Mouse (Mus musculus): ENCODE results near the gene Ddr2. TPM values are rescaled to one million over a fixed set of nuclear protein-coding genes. Genes with fewer than 3 reads are reported as not detected.

Ddr2 gene
- polyA plus RNA-seq, 1 experiment: 6.0 TPM

DNA sequence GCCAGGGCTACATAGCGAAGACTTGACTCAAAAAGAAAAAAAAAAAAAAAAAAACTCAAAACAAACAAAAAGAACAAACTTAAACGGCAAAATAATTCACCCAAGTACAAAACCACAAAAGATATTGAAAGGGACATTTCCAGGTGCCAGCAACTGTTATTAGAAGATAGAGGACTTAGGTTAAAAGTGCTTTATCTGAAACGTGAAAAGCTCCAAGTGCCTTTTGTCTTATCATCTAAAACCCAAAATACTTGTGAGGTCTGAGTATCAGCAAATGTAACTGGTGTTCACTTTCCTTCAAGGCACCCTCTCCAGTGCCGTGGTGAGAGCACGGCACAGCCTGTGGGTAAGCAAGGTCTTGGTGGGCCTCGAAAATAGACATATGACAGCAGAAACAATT lies 38.0 kb upstream of the Ddr2 start:
- Histone ChIP-seq H3K4me1 (ENCODE audit: control insufficient read depth, insufficient read depth, low read length) (peaks cover 3% of the 10 kb centered on the region; the same call in 1 of the 2 replicates), H3K4me3 (replicated peaks; ENCODE audit: control insufficient read depth, low read depth, low read length) (no peak overlapping the region), H3K27ac (ENCODE audit: control insufficient read depth, insufficient read depth, low read depth, low read length, poor library complexity) (peak overlapping the region; percentile 49; the same call in 1 of the 2 replicates)
- 56% methylated on average over 6 of the region's 6 CpGs for WGBS
- TF ChIP-seq CTCF (IDR thresholded peaks at IDR 0.05; ENCODE audit: control insufficient read depth, insufficient read depth, low read length): no peak
- TF ChIP-seq POLR2A (IDR thresholded peaks at IDR 0.05; ENCODE audit: borderline replicate concordance, control insufficient read depth, low read depth, low read length): no peak

DNA sequence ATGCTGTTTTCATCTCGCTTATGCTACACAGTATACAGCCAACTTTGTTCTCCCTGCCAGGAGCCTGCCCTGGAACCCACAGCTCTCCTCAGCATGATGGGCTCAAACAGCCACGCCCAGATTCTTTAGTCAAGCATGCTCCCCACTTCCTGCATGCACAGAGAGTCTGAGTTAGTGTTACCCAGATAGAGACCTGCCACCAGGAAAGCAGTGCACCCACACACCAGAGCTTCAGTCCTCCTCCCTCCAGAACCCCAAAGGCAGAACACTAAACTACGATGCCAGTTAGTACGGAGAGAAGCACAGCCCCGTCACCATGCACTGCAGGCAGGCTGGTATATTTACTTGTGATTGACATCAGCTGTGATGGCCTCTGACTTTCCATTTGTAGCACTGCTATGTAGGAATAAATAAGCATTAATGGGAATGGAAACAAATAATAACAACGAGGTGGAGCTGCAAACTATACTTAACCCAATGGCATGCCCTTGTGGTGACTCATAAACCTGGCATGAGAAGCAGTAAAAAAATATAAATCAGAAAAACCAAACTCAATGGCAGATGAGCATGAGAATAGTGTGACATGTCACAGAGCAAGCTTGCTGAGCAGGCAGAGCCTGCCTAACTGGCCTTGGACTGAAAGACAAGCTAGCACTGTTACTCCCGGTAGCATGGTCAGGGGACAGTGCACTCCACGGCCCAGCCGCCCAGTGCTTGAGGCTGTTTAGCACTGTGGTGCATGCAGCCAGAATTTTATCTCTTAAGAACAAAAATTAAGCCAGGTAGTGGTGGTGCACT lies 37.3 kb upstream of the Ddr2 start:
- peaks cover 3% of the 10 kb centered on the region; the same call in 1 of the 2 replicates for H3K4me1 ChIP-seq (ENCODE audit: control insufficient read depth, insufficient read depth, low read length)
- H3K4me3 ChIP-seq (replicated peaks; ENCODE audit: control insufficient read depth, low read depth, low read length): no peak overlapping the region
- H3K27ac ChIP-seq (ENCODE audit: control insufficient read depth, insufficient read depth, low read depth, low read length, poor library complexity): peak overlapping the region; percentile 49
- WGBS: 63% methylated on average over 9 of the region's 9 CpGs
- no peak for TF ChIP-seq CTCF (IDR thresholded peaks at IDR 0.05; ENCODE audit: control insufficient read depth, insufficient read depth, low read length)

DNA sequence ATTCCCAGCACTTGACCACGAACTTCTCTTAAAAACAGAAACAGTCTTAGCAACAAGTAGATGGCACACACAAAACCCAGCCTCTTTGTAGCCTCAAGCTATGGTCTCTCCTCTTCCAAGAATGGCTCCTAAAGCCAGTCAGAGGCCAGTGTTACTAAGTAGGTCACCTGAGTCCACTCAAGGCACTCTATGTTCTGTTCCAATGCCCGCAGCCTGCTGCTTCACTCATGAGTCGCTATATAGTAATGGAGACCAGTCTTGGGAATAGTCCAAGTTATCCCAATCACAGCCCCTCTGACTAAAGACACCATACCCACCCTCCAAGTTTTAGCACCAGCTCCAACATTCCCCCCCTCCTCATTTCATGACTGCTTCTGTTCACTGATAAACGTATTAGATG lies 35.0 kb upstream of the Ddr2 start:
- WGBS: 82% methylated on average over 4 of the region's 4 CpGs
- no peak overlapping the region for H3K27ac ChIP-seq (ENCODE audit: control insufficient read depth, insufficient read depth, low read depth, low read length, poor library complexity)
- H3K4me3 ChIP-seq (replicated peaks; ENCODE audit: control insufficient read depth, low read depth, low read length): no peak overlapping the region
- TF ChIP-seq POLR2A (IDR thresholded peaks at IDR 0.05; ENCODE audit: borderline replicate concordance, control insufficient read depth, low read depth, low read length) (no peak), CTCF (IDR thresholded peaks at IDR 0.05; ENCODE audit: control insufficient read depth, insufficient read depth, low read length) (no peak)
- peaks cover 3% of the 10 kb centered on the region; the same call in 1 of the 2 replicates for H3K4me1 ChIP-seq (ENCODE audit: control insufficient read depth, insufficient read depth, low read length)

DNA sequence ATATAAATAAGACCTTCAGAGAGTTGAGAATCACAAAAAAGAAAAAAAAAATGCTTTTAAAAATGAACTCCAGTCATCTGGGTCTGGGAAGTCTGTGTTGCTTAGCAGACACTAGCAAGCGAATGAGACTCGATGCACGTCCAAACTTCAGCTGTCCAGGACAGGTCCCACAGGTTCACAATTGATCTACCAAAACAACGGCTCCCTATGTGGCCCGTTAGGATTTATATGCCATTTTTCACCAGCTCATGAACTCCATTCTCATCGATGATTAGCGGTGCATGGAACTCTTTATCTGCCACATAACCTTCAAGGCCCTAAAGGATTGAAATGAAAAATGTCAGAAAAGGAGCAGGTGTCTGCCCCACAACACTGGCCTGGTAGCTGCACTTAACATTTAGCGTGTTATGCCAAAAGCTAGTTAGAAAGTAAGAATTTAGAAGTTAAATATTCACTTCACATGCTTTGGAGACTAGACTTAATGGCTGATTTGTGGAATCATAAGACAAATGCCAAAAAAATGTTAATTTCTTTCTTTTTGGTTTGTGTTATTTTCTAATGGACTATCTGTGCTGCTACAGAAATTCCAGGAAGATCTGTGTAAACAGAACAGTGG lies 31.8 kb upstream of the Ddr2 start:
- TF ChIP-seq POLR2A (IDR thresholded peaks at IDR 0.05; ENCODE audit: borderline replicate concordance, control insufficient read depth, low read depth, low read length): no peak
- H3K27ac ChIP-seq (ENCODE audit: control insufficient read depth, insufficient read depth, low read depth, low read length, poor library complexity): no peak overlapping the region
- WGBS: 92% methylated on average over 8 of the region's 8 CpGs
- H3K4me1 ChIP-seq (ENCODE audit: control insufficient read depth, insufficient read depth, low read length): no peaks in the 10 kb centered on the region
- no peak overlapping the region for H3K4me3 ChIP-seq (replicated peaks; ENCODE audit: control insufficient read depth, low read depth, low read length)

DNA sequence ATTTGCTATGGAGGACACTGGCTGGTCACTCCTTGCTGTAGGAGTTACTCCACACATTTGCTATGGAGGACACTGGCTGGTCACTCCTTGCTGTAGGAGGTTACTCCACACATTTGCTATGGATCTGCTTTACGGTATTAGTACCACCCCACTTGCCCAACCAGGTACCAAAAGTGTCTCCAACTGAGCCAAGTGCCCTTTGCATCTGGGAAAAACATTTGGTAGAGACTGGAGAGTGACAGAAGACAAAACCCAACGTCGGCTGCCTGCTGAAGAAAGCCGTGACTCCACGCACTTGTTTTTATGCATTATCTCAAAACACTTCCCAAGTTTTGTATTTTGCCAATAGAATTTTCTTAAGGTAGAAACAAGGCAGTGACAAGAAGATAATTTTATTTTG lies 31.1 kb upstream of the Ddr2 start:
- TF ChIP-seq CTCF (IDR thresholded peaks at IDR 0.05; ENCODE audit: control insufficient read depth, insufficient read depth, low read length): no peak
- no peak for TF ChIP-seq POLR2A (IDR thresholded peaks at IDR 0.05; ENCODE audit: borderline replicate concordance, control insufficient read depth, low read depth, low read length)
- Histone ChIP-seq H3K4me3 (replicated peaks; ENCODE audit: control insufficient read depth, low read depth, low read length) (no peak overlapping the region), H3K27ac (ENCODE audit: control insufficient read depth, insufficient read depth, low read depth, low read length, poor library complexity) (no peak overlapping the region), H3K4me1 (ENCODE audit: control insufficient read depth, insufficient read depth, low read length) (no peaks in the 10 kb centered on the region)
- WGBS: 90% methylated on average over 5 of the region's 5 CpGs

DNA sequence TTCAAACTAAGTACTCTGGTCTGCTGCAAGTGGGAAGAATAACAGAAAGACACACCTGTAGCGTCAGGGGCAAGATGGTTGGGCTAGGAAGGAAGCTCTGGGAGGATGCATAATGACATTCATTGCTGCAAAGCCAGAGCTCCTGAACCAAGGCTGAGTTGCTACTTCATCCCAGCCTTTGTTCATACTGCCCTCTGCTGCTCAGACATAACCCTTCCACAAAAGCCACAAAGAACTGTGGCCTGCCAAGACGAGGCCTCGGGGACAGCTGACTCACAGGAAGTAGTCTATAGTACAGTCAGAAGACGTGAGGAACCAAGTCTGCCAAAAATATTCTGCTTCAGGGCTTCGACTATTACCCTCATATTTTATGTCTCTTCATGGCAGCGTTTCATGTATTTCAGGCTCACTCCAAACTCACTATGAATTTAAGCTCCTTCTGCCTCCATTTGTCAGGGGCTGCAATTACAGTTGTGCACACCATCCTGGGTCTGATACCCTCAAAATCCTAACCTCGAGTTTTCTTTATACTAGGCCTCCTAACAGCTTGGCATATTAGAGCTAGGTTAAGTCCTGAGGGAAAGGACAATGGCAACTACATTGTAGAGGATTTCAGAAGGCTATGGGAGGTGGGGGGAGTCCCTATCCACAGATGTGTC lies 25.9 kb upstream of the Ddr2 start:
- no peaks in the 10 kb centered on the region for H3K4me1 ChIP-seq (ENCODE audit: control insufficient read depth, insufficient read depth, low read length)
- no peak overlapping the region for H3K27ac ChIP-seq (ENCODE audit: control insufficient read depth, insufficient read depth, low read depth, low read length, poor library complexity)
- TF ChIP-seq CTCF (IDR thresholded peaks at IDR 0.05; ENCODE audit: control insufficient read depth, insufficient read depth, low read length) (peak; percentile 63), POLR2A (IDR thresholded peaks at IDR 0.05; ENCODE audit: borderline replicate concordance, control insufficient read depth, low read depth, low read length) (no peak)
- WGBS: 2% methylated on average over 7 of the region's 7 CpGs
- no peak overlapping the region for H3K4me3 ChIP-seq (replicated peaks; ENCODE audit: control insufficient read depth, low read depth, low read length)

DNA sequence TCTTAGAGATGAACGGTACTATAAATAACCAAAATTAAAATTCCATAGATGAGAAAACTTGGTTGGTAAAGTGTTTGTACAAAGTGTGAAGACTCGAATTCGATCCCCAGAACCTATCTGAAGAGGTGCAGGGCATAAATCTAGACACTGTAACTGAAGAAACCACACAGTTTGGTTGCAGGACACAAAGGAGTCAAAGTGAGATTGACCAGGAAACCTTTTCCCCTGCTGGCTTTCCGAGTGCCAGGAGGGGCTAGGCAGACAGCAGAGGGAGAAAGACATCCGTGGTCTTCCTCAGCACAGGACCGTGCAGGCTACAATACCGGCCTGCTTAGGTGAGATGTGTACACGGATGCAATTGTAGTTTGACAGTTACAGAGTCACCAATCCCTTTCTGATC lies 23.7 kb upstream of the Ddr2 start:
- Histone ChIP-seq H3K4me1 (ENCODE audit: control insufficient read depth, insufficient read depth, low read length) (no peaks in the 10 kb centered on the region), H3K27ac (ENCODE audit: control insufficient read depth, insufficient read depth, low read depth, low read length, poor library complexity) (no peak overlapping the region), H3K4me3 (replicated peaks; ENCODE audit: control insufficient read depth, low read depth, low read length) (no peak overlapping the region)
- WGBS: 83% methylated on average over 8 of the region's 8 CpGs
- TF ChIP-seq POLR2A (IDR thresholded peaks at IDR 0.05; ENCODE audit: borderline replicate concordance, control insufficient read depth, low read depth, low read length) (no peak), CTCF (IDR thresholded peaks at IDR 0.05; ENCODE audit: control insufficient read depth, insufficient read depth, low read length) (no peak)

DNA sequence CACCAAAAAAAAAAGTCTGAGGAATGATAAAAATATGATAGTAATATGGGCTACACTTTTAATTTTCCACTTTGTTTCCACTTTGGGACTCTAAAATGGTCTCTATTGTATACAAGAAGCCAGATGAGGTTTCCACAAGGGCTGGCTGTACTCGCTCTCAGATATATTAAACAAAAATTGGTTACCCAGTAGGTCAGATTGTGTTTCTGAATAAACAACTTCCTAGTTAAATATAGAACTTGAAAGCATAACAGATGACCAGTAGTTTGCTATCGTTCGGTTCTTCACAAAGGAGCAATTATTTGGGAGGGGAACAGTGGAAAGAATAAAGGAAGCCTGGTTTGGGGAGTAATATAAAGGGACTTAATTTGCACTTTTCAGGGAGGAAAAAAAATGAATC lies 20.4 kb upstream of the Ddr2 start:
- TF ChIP-seq CTCF (IDR thresholded peaks at IDR 0.05; ENCODE audit: control insufficient read depth, insufficient read depth, low read length) (no peak), POLR2A (IDR thresholded peaks at IDR 0.05; ENCODE audit: borderline replicate concordance, control insufficient read depth, low read depth, low read length) (no peak)
- WGBS: 83% methylated on average over 3 of the region's 3 CpGs
- Histone ChIP-seq H3K27ac (ENCODE audit: control insufficient read depth, insufficient read depth, low read depth, low read length, poor library complexity) (no peak overlapping the region), H3K4me1 (ENCODE audit: control insufficient read depth, insufficient read depth, low read length) (no peaks in the 10 kb centered on the region), H3K4me3 (replicated peaks; ENCODE audit: control insufficient read depth, low read depth, low read length) (no peak overlapping the region)
